Mouse (Mus musculus): ENCODE data around the gene Aspdh. TPM values are rescaled to one million over a fixed set of nuclear protein-coding genes. Genes with fewer than 3 reads are reported as not detected.

Aspdh gene
- polyA plus RNA-seq, 1 experiment = 0.50 TPM

DNA sequence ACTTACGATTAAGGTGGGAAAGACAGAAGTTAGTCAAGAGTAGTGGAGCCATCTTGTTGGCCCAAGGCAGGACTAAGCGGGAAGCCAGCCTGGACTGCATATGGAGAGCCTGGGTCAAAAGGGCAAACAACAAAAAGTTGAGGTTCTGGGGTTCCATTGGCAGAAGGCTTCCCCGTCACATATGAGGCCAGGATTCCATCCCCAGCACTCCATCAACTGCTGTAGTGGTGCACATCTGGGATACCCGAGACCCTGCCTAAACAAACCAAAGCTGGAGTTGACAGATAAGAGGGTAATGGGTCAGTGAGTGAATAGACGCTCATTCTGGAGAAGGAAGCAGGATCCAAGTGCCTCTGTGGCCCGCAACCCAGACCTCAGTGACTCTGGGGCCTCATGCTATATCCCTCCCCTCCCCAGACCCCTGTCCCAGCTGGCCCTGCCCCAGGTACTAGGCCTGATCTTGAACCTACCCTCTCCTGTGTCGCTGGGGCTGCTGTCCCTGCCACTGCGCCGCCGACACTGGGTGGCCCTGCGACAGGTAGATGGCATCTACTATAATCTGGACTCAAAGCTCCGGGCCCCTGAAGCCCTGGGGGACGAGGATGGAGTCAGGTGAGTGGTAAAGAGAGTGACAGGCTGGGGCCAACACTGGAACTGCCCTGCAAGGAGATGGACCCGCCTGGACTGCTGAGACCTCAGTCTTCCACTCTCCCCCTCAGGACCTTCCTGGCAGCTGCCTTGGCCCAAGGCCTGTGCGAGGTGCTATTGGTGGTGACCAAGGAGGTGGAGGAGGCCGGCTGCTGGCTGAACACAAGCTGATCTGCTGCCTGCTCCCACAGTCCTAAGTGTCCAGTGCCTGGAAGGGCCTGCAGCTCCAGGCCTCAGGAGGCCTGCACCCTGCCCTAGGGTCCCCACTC lies 5.8 kb downstream of the Aspdh start:
- TF ChIP-seq CTCF (IDR thresholded peaks at IDR 0.05; ENCODE audit: insufficient read depth, low read length) (no peak), POLR2A (IDR thresholded peaks at IDR 0.05; ENCODE audit: borderline replicate concordance, extremely low read depth, low read depth, low read length) (no peak)
- Histone ChIP-seq H3K4me3 (replicated peaks; ENCODE audit: extremely low read depth, low read depth, low read length) (no peak overlapping the region), H3K4me1 (ENCODE audit: control insufficient read depth, insufficient read depth, low read length) (peaks cover 13% of the 10 kb centered on the region)
- WGBS = 71% methylated on average over 16 of the region's 16 CpGs
- no peak for DNase-seq

DNA sequence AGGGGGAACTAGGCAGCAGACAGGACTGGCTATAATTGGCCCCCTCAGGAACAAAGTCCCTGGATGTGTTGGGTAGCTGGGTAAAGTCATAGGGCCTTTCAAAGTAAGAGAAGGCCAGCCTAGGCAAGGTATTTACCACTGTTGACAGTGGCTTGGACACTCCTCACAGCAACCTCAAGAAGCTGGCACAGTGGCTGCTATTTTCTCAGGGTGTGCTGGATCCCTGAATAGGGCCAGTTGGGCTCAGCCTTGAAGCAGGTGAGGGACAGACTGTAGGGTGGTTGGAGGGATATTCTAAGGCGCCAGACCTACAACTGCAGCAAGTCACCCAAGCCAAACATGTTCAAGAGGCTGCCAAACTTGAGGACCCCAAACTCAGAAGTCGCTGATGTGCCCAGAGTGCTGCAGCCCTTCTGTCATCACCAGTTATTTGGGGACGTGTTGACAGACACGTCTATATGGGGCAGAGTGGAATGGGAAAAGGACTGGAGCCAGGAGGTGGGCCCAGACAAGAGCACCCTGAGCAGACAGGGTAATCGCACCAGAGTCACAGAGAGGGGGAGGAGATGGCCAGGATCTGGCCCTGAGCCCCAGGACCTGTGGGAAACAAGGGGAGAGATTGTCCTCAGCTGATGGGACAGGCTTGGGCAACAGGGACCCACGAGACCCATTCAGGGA lies 6.8 kb downstream of the Aspdh start:
- no peak for DNase-seq
- peaks cover 13% of the 10 kb centered on the region for H3K4me1 ChIP-seq (ENCODE audit: control insufficient read depth, insufficient read depth, low read length)
- 23% methylated on average over 6 of the region's 6 CpGs for WGBS
- TF ChIP-seq POLR2A (IDR thresholded peaks at IDR 0.05; ENCODE audit: borderline replicate concordance, extremely low read depth, low read depth, low read length) (peak; percentile 16; the same call in 1 of the 2 replicates), CTCF (IDR thresholded peaks at IDR 0.05; ENCODE audit: insufficient read depth, low read length) (no peak)
- no peak overlapping the region for H3K4me3 ChIP-seq (replicated peaks; ENCODE audit: extremely low read depth, low read depth, low read length)

DNA sequence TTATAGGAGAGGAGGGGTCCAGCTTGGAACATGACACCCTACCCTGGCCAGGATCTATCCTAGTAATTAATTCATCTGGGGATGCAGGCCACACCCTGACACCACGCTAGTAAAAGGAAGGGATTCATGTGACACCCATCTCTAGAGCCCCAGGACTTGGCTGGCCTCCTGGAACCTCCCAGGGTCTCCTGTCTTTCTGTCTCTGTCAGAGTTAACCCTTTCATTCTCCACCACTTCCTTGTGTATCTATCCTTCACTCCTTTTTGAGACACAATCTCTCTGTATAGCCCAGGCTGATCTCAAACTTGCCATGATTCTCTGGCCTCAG lies 7.3 kb downstream of the Aspdh start:
- TF ChIP-seq CTCF (IDR thresholded peaks at IDR 0.05; ENCODE audit: insufficient read depth, low read length) (no peak), POLR2A (IDR thresholded peaks at IDR 0.05; ENCODE audit: borderline replicate concordance, extremely low read depth, low read depth, low read length) (no peak)
- 6% methylated on average over 1 of the region's 1 CpGs for WGBS
- no peak overlapping the region for H3K4me3 ChIP-seq (replicated peaks; ENCODE audit: extremely low read depth, low read depth, low read length)
- DNase-seq = no peak
- peaks cover 13% of the 10 kb centered on the region for H3K4me1 ChIP-seq (ENCODE audit: control insufficient read depth, insufficient read depth, low read length)

DNA sequence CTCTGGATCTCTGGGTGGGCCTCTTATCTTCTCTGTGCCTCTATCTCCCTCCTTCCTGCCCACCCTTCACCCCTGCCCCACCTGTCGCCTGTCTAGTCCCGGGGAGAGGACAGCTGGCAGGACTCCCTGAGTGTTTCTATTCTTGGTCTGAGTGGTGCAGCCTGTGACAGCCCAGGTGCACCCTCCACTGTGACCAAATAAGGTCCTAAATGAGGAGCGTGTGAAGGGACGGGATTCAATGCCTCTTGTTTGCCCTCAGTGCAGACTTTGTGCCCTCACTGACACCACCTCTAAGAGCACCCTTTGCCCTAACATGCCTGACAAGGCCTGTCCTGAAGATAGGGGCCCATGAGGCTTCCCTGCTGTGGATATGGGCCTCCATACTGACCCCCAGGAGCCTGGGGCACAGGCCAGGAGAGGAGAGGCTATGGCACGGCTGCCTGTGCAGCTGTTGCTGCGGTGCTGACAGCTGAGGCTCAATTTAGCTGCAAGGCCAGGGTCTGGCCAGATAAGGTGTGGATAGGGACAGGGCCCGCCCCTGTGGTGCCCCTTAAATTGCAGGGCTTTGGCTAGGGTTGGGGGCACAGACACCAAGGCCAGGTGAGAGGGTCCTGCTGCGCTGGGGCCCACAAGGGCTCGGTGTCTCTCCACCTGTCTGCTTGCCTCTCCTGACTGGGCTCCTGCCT lies 7.9 kb downstream of the Aspdh start:
- Histone ChIP-seq H3K4me3 (replicated peaks; ENCODE audit: extremely low read depth, low read depth, low read length) (no peak overlapping the region), H3K4me1 (ENCODE audit: control insufficient read depth, insufficient read depth, low read length) (peaks cover 13% of the 10 kb centered on the region)
- peak; percentile 21 for DNase-seq
- WGBS = 32% methylated on average over 9 of the region's 9 CpGs
- no peak for TF ChIP-seq POLR2A (IDR thresholded peaks at IDR 0.05; ENCODE audit: borderline replicate concordance, extremely low read depth, low read depth, low read length)
- no peak for TF ChIP-seq CTCF (IDR thresholded peaks at IDR 0.05; ENCODE audit: insufficient read depth, low read length)

DNA sequence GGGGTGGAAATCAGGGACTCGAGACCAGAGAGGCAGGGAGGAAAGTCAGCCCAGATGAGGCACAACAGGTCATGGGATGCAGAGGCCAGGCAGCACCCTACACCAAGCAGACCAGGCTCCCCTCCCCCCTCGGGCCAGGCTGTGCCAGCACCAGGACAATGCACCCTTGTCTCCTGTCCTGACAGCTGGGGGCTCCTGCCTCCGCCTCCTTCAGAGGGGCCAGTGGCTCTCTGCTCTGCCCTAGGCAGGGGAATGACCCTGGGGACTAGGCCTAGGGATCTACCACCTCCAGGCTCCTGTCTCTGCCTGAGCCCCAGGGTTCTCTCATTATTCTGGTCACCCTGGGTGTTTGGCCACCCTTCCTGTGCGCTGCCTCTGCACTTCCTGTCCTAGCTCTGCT lies 9.2 kb downstream of the Aspdh start:
- Histone ChIP-seq H3K4me1 (ENCODE audit: control insufficient read depth, insufficient read depth, low read length) (peaks cover 5% of the 10 kb centered on the region; the same call in 1 of the 2 replicates), H3K4me3 (replicated peaks; ENCODE audit: extremely low read depth, low read depth, low read length) (no peak overlapping the region)
- DNase-seq = no peak
- TF ChIP-seq POLR2A (IDR thresholded peaks at IDR 0.05; ENCODE audit: borderline replicate concordance, extremely low read depth, low read depth, low read length) (no peak), CTCF (IDR thresholded peaks at IDR 0.05; ENCODE audit: insufficient read depth, low read length) (no peak)
- WGBS = 39% methylated on average over 4 of the region's 4 CpGs

DNA sequence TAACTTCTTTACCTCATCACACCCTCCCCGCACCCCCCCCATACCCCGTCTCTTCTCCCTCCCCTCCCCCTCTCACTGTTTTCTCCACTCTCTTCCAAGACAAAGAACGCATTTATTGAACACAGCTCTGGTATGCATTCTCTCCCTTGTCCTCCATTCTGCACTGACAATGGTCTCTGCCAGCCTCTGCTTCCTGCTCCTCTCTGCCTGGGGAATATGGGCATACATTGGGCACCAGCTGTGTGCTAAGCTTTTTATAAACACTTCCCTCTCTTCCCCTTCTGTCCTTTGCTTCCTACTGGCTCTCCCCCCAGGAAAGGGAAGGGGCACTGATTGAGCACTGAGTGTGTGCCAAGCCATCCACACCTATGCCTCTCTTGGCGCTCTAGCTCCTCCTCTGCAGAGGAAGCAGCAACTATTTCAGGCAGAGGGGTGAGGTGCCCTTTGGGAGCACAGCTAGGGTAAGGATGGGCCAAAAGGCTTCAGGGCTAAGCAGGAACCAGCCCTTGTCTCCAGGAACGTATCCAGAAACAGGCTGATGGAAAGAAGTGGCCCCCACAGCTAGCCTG lies 9.9 kb downstream of the Aspdh start:
- 24% methylated on average over 5 of the region's 5 CpGs for WGBS

DNA sequence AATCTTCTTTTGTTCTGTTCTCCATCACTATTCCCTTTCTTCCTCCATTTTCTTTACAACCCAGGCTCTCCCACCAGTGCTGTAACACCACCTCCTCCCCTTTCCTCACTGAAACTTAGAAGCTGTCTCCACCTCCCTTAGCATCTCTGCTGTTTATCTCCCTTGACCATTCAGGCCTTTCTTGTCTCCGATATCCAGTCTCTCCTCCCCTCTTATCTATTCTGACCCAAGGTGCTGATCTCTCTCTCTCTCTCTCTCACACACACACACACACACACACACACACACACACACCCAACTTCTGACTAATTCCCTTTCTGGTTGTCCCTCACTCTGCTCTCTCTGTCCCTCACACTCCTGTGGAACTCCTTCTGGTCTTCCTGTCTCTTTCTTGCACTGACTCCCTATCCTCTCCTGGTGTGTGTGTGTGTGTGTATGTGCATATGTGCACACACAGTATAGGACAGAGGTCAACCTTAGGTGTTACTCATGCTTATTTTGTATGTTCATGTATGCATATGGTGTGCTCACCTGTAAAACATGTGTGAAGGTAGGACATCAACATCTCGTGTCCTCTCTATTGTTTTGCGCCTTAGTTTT lies 17.7 kb downstream of the Aspdh start:
- WGBS = 57% methylated on average over 3 of the region's 3 CpGs
- DNase-seq = no peak
- no peaks in the 10 kb centered on the region for H3K4me1 ChIP-seq (ENCODE audit: control insufficient read depth, insufficient read depth, low read length)

More for the DNA sequence above, 9.9 kb downstream of the Aspdh start:
- Histone ChIP-seq H3K4me1 (ENCODE audit: control insufficient read depth, insufficient read depth, low read length) (peaks cover 5% of the 10 kb centered on the region; the same call in 1 of the 2 replicates), H3K4me3 (replicated peaks; ENCODE audit: extremely low read depth, low read depth, low read length) (no peak overlapping the region)
- DNase-seq = no peak
- TF ChIP-seq POLR2A (IDR thresholded peaks at IDR 0.05; ENCODE audit: borderline replicate concordance, extremely low read depth, low read depth, low read length) (no peak), CTCF (IDR thresholded peaks at IDR 0.05; ENCODE audit: insufficient read depth, low read length) (no peak)

DNA sequence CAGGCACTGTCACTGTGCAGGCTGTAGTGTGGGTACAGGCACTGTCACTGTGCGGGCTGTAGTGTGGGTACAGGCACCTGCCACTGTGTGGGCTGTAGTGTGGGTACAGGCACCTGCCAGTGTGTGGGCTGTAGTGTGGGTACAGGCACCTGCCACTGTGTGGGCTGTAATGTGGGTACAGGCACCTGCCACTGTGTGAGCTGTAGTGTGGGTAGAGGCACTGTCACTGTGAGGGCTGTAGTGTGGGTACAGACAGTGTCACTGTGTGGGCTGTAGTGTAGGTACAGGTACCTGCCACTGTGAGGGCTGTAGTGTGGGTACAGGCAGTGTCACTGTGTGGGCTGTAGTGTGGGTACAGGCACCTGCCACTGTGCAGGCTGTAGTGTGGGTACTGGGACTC lies 18.9 kb downstream of the Aspdh start:
- H3K4me3 ChIP-seq (replicated peaks; ENCODE audit: extremely low read depth, low read depth, low read length) = no peak overlapping the region
- TF ChIP-seq CTCF (IDR thresholded peaks at IDR 0.05; ENCODE audit: insufficient read depth, low read length) (no peak), POLR2A (IDR thresholded peaks at IDR 0.05; ENCODE audit: borderline replicate concordance, extremely low read depth, low read depth, low read length) (no peak)
- no peaks in the 10 kb centered on the region for H3K4me1 ChIP-seq (ENCODE audit: control insufficient read depth, insufficient read depth, low read length)
- DNase-seq = no peak
- 96% methylated on average over 1 of the region's 1 CpGs for WGBS

More for the DNA sequence above, 17.7 kb downstream of the Aspdh start:
- no peak for TF ChIP-seq POLR2A (IDR thresholded peaks at IDR 0.05; ENCODE audit: borderline replicate concordance, extremely low read depth, low read depth, low read length)
- TF ChIP-seq CTCF (IDR thresholded peaks at IDR 0.05; ENCODE audit: insufficient read depth, low read length) = no peak
- H3K4me3 ChIP-seq (replicated peaks; ENCODE audit: extremely low read depth, low read depth, low read length) = no peak overlapping the region
